Mouse (Mus musculus): ENCODE measurements at regions not wholly inside any gene's neighbourhood (a gene's known extent, or its start where the extent isn't known, plus 50 kb on each side); places are given as distances from the start of the nearest gene placed in this dataset.

GRCm38 (mm10) chr4:127640251-127641085 lies 282.5 kb upstream of the Gjb5 start:
- Histone ChIP-seq H3K36me3 (ENCODE audit: control insufficient read depth, insufficient read depth, low read length) (no peaks in the 10 kb centered on the region), H3K4me1 (ENCODE audit: control insufficient read depth, insufficient read depth, low read length) (no peaks in the 10 kb centered on the region; the same call in 1 of the 2 replicates), H3K4me3 (ENCODE audit: control insufficient read depth, low read depth, low read length) (no peak overlapping the region), H3K27ac (ENCODE audit: control insufficient read depth, insufficient read depth, low read depth, low read length) (no peak overlapping the region), H3K27me3 (ENCODE audit: control insufficient read depth, insufficient read depth, low read length) (no peaks in the 10 kb centered on the region)
- TF ChIP-seq CTCF (IDR thresholded peaks at IDR 0.05; ENCODE audit: control insufficient read depth, insufficient read depth, insufficient replicate concordance, low read depth, low read length) (no peak), POLR2A (IDR thresholded peaks at IDR 0.05; ENCODE audit: control insufficient read depth, low read depth, low read length) (no peak)

- Histone ChIP-seq H3K27me3 (ENCODE audit: control insufficient read depth, insufficient read depth, low read length) (no peaks in the 10 kb centered on the region), H3K4me3 (ENCODE audit: control insufficient read depth, low read depth, low read length) (no peak overlapping the region), H3K36me3 (ENCODE audit: control insufficient read depth, insufficient read depth, low read length) (no peaks in the 10 kb centered on the region), H3K4me1 (ENCODE audit: control insufficient read depth, insufficient read depth, low read length) (no peaks in the 10 kb centered on the region; the same call in 1 of the 2 replicates), H3K27ac (ENCODE audit: control insufficient read depth, insufficient read depth, low read depth, low read length) (no peak overlapping the region)
- TF ChIP-seq POLR2A (IDR thresholded peaks at IDR 0.05; ENCODE audit: control insufficient read depth, low read depth, low read length) (no peak), CTCF (IDR thresholded peaks at IDR 0.05; ENCODE audit: control insufficient read depth, insufficient read depth, insufficient replicate concordance, low read depth, low read length) (no peak)
These were observed 281.8 kb upstream of the Gjb5 start for GRCm38 (mm10) chr4:127639765-127640164.

DNA sequence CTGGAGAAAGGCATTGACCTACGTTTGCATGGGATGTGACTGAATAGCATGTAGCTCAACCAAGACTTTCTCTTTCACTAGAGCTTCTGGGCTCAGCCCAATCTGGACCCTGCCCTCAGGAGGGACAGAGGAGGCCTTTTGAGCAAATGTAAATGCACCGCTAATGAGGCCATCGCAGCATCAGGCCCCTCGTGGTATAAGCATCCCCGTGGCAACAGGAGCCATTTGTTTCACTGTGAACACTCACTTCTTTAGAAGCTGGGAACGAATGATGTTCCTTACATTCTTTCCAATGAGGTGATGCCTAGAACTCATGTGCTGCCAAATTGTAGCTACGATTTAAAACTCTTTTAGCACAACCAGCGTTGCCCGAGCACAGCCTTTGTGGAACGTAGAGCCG lies 279.0 kb upstream of the Gjb5 start:
- Histone ChIP-seq H3K27ac (ENCODE audit: control insufficient read depth, insufficient read depth, low read depth, low read length) (no peak overlapping the region), H3K4me3 (ENCODE audit: control insufficient read depth, low read depth, low read length) (no peak overlapping the region), H3K36me3 (ENCODE audit: control insufficient read depth, insufficient read depth, low read length) (no peaks in the 10 kb centered on the region), H3K4me1 (ENCODE audit: control insufficient read depth, insufficient read depth, low read length) (no peaks in the 10 kb centered on the region), H3K27me3 (ENCODE audit: control insufficient read depth, insufficient read depth, low read length) (no peaks in the 10 kb centered on the region)
- no peak for TF ChIP-seq POLR2A (IDR thresholded peaks at IDR 0.05; ENCODE audit: control insufficient read depth, low read depth, low read length)
- no peak for TF ChIP-seq CTCF (IDR thresholded peaks at IDR 0.05; ENCODE audit: control insufficient read depth, insufficient read depth, insufficient replicate concordance, low read depth, low read length)

DNA sequence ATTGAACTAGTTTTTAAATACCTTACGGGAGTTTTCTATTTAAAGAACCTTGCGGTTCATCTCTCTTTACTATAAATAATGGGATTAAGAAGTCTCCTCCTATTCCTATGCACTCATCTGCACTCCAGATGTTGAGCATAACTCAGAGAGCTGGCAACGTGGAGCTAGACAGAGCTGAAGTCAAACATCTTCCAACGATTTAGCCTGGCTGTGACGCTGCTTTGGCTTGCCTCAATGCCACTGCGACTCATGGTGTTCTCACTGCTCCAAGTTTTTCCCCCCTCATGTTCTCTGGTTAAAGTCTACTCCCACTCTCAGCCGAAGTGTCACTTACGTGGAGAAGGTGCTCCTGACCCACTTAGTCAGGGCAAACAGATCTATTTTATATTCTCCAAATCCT lies 277.3 kb upstream of the Gjb5 start:
- no peak for TF ChIP-seq CTCF (IDR thresholded peaks at IDR 0.05; ENCODE audit: control insufficient read depth, insufficient read depth, insufficient replicate concordance, low read depth, low read length)
- TF ChIP-seq POLR2A (IDR thresholded peaks at IDR 0.05; ENCODE audit: control insufficient read depth, low read depth, low read length) = no peak
- Histone ChIP-seq H3K27me3 (ENCODE audit: control insufficient read depth, insufficient read depth, low read length) (no peaks in the 10 kb centered on the region), H3K36me3 (ENCODE audit: control insufficient read depth, insufficient read depth, low read length) (no peaks in the 10 kb centered on the region), H3K27ac (ENCODE audit: control insufficient read depth, insufficient read depth, low read depth, low read length) (no peak overlapping the region), H3K4me1 (ENCODE audit: control insufficient read depth, insufficient read depth, low read length) (no peaks in the 10 kb centered on the region), H3K4me3 (ENCODE audit: control insufficient read depth, low read depth, low read length) (no peak overlapping the region)

GRCm38 (mm10) chr4:127619870-127620269 lies 261.9 kb upstream of the Gjb5 start:
- TF ChIP-seq CTCF (IDR thresholded peaks at IDR 0.05; ENCODE audit: control insufficient read depth, insufficient read depth, insufficient replicate concordance, low read depth, low read length) (peak; percentile 12; the same call in 1 of the 2 replicates), POLR2A (IDR thresholded peaks at IDR 0.05; ENCODE audit: control insufficient read depth, low read depth, low read length) (no peak)
- Histone ChIP-seq H3K27me3 (ENCODE audit: control insufficient read depth, insufficient read depth, low read length) (no peaks in the 10 kb centered on the region), H3K4me1 (ENCODE audit: control insufficient read depth, insufficient read depth, low read length) (peaks cover 2% of the 10 kb centered on the region; the same call in 1 of the 2 replicates), H3K4me3 (ENCODE audit: control insufficient read depth, low read depth, low read length) (no peak overlapping the region), H3K36me3 (ENCODE audit: control insufficient read depth, insufficient read depth, low read length) (no peaks in the 10 kb centered on the region), H3K27ac (ENCODE audit: control insufficient read depth, insufficient read depth, low read depth, low read length) (no peak overlapping the region)

GRCm38 (mm10) chr4:127612761-127613160 lies 254.8 kb upstream of the Gjb5 start:
- H3K36me3 ChIP-seq (ENCODE audit: control insufficient read depth, insufficient read depth, low read length) = no peaks in the 10 kb centered on the region
- H3K27ac ChIP-seq (ENCODE audit: control insufficient read depth, insufficient read depth, low read depth, low read length) = no peak overlapping the region
- TF ChIP-seq CTCF (IDR thresholded peaks at IDR 0.05; ENCODE audit: control insufficient read depth, insufficient read depth, insufficient replicate concordance, low read depth, low read length) = no peak
- no peak overlapping the region for H3K4me3 ChIP-seq (ENCODE audit: control insufficient read depth, low read depth, low read length)
- no peaks in the 10 kb centered on the region for H3K4me1 ChIP-seq (ENCODE audit: control insufficient read depth, insufficient read depth, low read length)
- no peaks in the 10 kb centered on the region for H3K27me3 ChIP-seq (ENCODE audit: control insufficient read depth, insufficient read depth, low read length)

DNA sequence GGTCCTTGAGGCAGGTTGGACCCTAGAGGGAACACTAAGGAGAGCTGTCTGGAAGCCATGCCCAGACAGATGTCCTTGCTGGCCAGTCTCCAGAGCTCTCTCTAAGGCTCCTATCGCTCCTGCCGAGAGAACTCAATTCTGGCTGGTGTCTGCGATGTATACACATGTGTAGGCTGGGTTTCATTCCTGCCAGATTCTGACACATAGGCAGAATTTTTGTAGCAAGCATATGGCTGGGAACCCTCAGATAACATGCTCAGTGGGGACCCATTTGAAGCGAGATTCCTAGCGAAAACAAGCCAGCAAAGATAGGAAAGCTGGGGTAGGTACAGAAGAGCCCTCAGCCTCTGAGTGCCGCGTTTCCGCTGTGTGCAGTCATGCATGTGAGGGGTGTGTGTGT lies 242.9 kb upstream of the Gjb5 start:
- no peak overlapping the region for H3K4me3 ChIP-seq (ENCODE audit: control insufficient read depth, low read depth, low read length)
- H3K36me3 ChIP-seq (ENCODE audit: control insufficient read depth, insufficient read depth, low read length) = no peaks in the 10 kb centered on the region
- no peaks in the 10 kb centered on the region for H3K4me1 ChIP-seq (ENCODE audit: control insufficient read depth, insufficient read depth, low read length)
- H3K27ac ChIP-seq (ENCODE audit: control insufficient read depth, insufficient read depth, low read depth, low read length) = no peak overlapping the region
- TF ChIP-seq POLR2A (IDR thresholded peaks at IDR 0.05; ENCODE audit: control insufficient read depth, low read depth, low read length) (no peak), CTCF (IDR thresholded peaks at IDR 0.05; ENCODE audit: control insufficient read depth, insufficient read depth, insufficient replicate concordance, low read depth, low read length) (no peak)
- no peaks in the 10 kb centered on the region for H3K27me3 ChIP-seq (ENCODE audit: control insufficient read depth, insufficient read depth, low read length)

Data from testis, adult 2 months (tissue).